Mouse (Mus musculus): ENCODE data around the gene Pik3cg. TPM values are rescaled to one million over a fixed set of nuclear protein-coding genes. Genes with fewer than 3 reads are reported as not detected.

Gene Pik3cg
- polyA plus RNA-seq, 1 experiment from 2014 or later: 1.6 TPM

DNA sequence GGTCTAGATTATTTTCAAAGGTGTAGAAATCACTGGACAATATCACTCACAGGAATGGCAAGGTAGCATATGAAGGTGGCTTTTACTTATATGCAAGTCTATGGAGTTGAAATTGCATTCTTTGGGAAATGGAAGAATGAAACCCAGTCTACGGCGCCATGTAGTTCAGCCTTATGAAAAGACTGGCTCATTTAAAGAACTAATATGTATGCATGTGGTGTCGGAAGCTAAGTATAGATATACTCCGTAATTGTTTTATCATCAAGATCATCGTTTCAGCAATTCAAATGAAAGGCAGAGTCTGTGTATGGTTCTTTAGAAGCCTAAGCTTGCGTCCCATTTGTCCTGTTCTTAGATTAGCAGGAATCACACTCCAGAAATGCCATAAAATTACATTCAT lies 34.0 kb downstream of the Pik3cg start:
- Histone ChIP-seq H3K9me3 (no peaks in the 10 kb centered on the region), H3K4me1 (no peaks in the 10 kb centered on the region), H3K4me3 (no peak overlapping the region), H3K27me3 (replicated peaks) (no peaks in the 10 kb centered on the region), H3K36me3 (replicated peaks) (no peaks in the 10 kb centered on the region), H3K4me2 (no peak overlapping the region), H3K27ac (no peak overlapping the region), H3K9ac (no peak overlapping the region)
- ATAC-seq (replicated peaks): no peak
- WGBS: 91% methylated on average over 6 of the region's 6 CpGs

DNA sequence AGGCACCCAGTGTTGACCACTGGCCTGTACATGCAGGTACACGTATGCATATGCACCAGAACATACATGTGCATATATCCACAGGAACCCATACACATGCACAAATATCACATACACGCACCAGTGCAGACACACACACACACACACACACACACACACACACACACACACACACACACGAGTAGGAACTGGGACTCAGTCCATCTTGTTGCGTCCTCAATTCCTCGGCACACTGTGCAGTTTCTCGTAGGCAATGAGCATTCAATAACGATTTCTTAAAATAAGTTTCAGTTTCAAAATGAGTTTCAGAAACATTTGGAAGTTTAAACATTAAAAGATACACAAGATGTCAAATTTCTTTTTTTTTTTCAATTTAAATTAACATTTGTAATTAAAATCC lies 35.6 kb downstream of the Pik3cg start:
- Histone ChIP-seq H3K27me3 (replicated peaks) (no peaks in the 10 kb centered on the region), H3K4me2 (no peak overlapping the region), H3K27ac (no peak overlapping the region), H3K9me3 (no peaks in the 10 kb centered on the region), H3K36me3 (replicated peaks) (no peaks in the 10 kb centered on the region), H3K4me1 (no peaks in the 10 kb centered on the region), H3K9ac (no peak overlapping the region), H3K4me3 (no peak overlapping the region)
- WGBS: 91% methylated on average over 7 of the region's 7 CpGs
- ATAC-seq (replicated peaks): no peak

DNA sequence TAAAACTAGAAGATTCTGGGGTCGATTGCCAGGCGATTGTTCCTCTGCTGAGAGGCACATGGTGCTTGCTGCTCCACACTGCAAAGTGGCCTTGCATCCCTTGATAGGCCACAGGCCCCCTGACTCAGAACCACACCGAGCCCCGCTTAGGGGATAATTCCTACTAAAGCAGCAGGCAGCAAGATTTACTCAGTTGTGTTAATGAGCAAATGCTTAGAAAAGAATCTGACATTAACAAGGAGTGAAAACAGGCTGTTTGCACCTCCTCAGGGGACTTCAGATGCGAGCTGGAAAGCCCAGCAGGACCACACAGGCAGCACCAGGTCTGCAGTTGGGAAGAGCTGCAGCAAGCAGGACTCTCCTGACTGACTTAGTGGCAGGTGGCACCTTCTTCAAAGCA lies 39.3 kb downstream of the Pik3cg start:
- WGBS: 12% methylated on average over 5 of the region's 5 CpGs
- Histone ChIP-seq H3K9me3 (no peaks in the 10 kb centered on the region), H3K27me3 (replicated peaks) (no peaks in the 10 kb centered on the region), H3K4me3 (no peak overlapping the region), H3K9ac (no peak overlapping the region), H3K4me1 (no peaks in the 10 kb centered on the region), H3K4me2 (no peak overlapping the region), H3K36me3 (replicated peaks) (no peaks in the 10 kb centered on the region), H3K27ac (no peak overlapping the region)
- no peak for ATAC-seq (replicated peaks)

DNA sequence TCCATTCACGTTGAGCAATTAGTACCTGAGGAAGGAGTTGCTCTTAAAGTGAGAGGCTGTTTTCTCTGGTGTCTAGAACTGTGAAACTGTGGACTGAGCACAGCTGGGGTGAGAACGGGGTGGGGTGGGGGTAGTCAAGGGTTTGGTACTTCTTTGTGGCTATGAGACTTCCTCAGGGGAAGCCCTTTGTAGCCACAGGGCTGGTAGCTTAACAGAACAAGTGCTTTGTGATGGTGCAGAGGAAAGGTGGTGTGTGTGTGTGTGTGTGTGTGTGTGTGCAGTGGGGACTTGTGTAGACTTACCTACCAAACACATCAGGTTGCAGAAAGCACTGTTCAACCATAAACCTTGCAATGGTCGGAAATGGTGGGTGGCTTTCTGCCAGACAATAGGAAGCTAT lies 39.7 kb downstream of the Pik3cg start:
- no peak overlapping the region for H3K27ac ChIP-seq
- no peaks in the 10 kb centered on the region for H3K4me1 ChIP-seq
- H3K9ac ChIP-seq: no peak overlapping the region
- ATAC-seq (replicated peaks): no peak
- no peaks in the 10 kb centered on the region for H3K9me3 ChIP-seq
- H3K4me2 ChIP-seq: no peak overlapping the region
- no peaks in the 10 kb centered on the region for H3K36me3 ChIP-seq (replicated peaks)
- WGBS: 25% methylated on average over 3 of the region's 3 CpGs
- no peak overlapping the region for H3K4me3 ChIP-seq
- no peaks in the 10 kb centered on the region for H3K27me3 ChIP-seq (replicated peaks)

DNA sequence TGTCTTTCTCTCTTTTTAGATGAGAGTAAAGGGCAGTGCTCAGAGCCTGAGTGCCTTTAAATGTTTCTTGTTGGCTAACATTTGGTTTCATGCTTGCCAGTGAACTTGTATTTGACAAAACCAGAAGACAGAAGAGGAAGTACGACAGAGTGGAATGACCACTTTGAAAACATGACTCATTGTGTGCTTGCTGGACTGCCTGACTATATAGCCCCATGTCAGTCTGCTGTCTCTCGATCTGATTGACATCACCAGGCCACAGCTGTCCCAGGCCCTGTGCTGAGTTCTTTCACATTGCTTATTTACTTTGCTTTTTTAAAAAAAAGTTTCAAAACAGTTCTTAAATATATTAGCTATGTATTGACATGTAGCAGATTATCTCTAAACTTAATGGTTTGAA lies 44.8 kb downstream of the Pik3cg start:
- no peak overlapping the region for H3K4me2 ChIP-seq
- no peak for ATAC-seq (replicated peaks)
- H3K27ac ChIP-seq: no peak overlapping the region
- no peaks in the 10 kb centered on the region for H3K9me3 ChIP-seq
- 82% methylated on average over 2 of the region's 2 CpGs for WGBS
- H3K9ac ChIP-seq: no peak overlapping the region
- H3K4me1 ChIP-seq: peaks cover 3% of the 10 kb centered on the region; the same call in 1 of the 2 replicates
- H3K27me3 ChIP-seq (replicated peaks): no peaks in the 10 kb centered on the region
- no peaks in the 10 kb centered on the region for H3K36me3 ChIP-seq (replicated peaks)
- no peak overlapping the region for H3K4me3 ChIP-seq

DNA sequence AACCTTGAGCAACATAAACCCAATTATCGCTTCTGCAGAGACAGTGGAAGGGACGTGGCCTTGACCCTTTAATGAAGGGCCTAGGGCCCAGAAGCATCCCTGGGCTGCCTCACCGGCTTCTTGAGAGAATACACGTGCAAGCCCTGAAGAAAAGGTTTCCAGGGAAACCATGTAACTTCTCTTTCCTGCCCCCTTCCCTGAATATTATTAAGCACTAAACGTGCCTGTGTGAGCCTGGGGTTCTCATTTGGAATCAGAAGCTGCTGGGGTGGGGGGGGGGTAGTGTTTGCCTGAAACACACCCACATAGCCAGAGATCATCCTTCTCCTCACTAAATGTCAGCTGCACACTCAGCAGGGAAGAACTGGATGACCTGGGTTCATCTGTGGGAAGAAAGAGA lies 49.7 kb downstream of the Pik3cg start:
- Histone ChIP-seq H3K4me2 (no peak overlapping the region), H3K4me1 (peaks cover 6% of the 10 kb centered on the region; the same call in 1 of the 2 replicates), H3K36me3 (replicated peaks) (no peaks in the 10 kb centered on the region), H3K4me3 (no peak overlapping the region), H3K27me3 (replicated peaks) (no peaks in the 10 kb centered on the region), H3K9me3 (no peaks in the 10 kb centered on the region), H3K9ac (no peak overlapping the region), H3K27ac (peak overlapping the region; percentile 61)
- peak; percentile 91 for ATAC-seq (replicated peaks)
- WGBS: 14% methylated on average over 5 of the region's 5 CpGs

DNA sequence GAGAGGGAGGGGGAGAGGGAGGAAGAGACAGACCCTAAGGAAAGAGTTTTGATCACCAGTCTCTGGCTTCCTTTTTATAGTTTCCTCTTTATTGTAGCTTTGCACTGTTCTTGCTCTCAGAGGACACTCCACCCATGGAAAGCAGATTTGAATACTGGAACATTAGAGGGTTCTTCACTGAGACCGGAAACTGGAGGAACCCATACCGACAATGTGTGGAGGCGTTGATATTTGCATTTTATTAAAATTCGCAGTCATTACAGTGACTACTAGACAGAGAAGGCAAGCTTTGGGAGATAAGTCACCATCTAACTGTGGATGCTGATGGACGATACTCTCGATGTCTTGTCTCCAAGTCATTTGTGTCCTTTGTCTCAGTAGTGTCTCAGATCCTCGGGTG lies 61.9 kb downstream of the Pik3cg start:
- 90% methylated on average over 7 of the region's 7 CpGs for WGBS

DNA sequence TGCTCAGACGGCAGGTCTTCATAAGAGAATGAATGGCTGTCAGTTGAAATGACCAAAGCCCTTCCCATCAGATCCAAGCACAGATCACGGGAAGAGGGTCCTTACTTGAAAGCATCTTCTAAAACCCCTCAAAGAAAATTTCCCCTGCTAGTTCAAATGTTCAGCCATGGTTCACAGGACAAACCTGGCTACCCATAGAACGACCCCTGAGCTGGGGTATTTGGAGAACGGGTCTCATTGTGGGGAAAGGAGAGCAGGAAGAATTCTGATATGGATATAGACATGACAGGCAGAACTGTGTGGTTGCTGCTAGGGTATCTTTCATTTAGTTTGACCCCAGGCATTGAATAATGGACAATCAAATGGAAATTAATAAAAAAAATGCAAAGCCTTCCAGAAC lies 62.8 kb downstream of the Pik3cg start:
- WGBS: 80% methylated on average over 4 of the region's 4 CpGs
- H3K9me3 ChIP-seq: no peaks in the 10 kb centered on the region
- H3K4me3 ChIP-seq: no peak overlapping the region
- H3K36me3 ChIP-seq (replicated peaks): no peaks in the 10 kb centered on the region
- H3K9ac ChIP-seq: no peak overlapping the region
- no peak overlapping the region for H3K4me2 ChIP-seq
- H3K27me3 ChIP-seq (replicated peaks): no peaks in the 10 kb centered on the region
- no peak for ATAC-seq (replicated peaks)
- H3K27ac ChIP-seq: no peak overlapping the region
- no peaks in the 10 kb centered on the region for H3K4me1 ChIP-seq

More for the DNA sequence above, 61.9 kb downstream of the Pik3cg start:
- Histone ChIP-seq H3K27ac (no peak overlapping the region), H3K27me3 (replicated peaks) (no peaks in the 10 kb centered on the region), H3K9me3 (no peaks in the 10 kb centered on the region), H3K36me3 (replicated peaks) (no peaks in the 10 kb centered on the region), H3K4me1 (no peaks in the 10 kb centered on the region), H3K4me3 (no peak overlapping the region), H3K4me2 (no peak overlapping the region), H3K9ac (no peak overlapping the region)
- no peak for ATAC-seq (replicated peaks)

DNA sequence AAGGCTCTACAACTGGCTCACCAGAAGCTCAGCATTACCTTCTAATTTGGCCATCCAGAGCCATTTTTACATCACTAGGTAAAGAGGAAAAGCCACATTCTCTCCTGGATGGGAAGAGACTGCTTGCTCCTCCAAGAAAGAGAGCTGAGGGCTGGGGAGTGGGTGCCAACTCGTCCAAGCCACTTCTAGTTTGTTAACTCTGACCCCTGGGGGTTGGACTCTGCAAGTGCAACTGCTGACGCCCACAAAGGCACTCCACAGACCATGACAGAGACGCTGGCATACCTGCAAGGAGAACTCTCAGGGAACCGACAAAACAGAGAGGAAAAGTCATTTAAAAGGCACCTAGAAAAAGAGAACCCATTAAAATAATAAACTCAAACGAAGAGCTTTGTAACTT lies 63.9 kb downstream of the Pik3cg start:
- Histone ChIP-seq H3K27ac (no peak overlapping the region), H3K9ac (no peak overlapping the region), H3K36me3 (replicated peaks) (no peaks in the 10 kb centered on the region), H3K4me2 (no peak overlapping the region), H3K27me3 (replicated peaks) (no peaks in the 10 kb centered on the region), H3K4me1 (no peaks in the 10 kb centered on the region), H3K9me3 (no peaks in the 10 kb centered on the region), H3K4me3 (no peak overlapping the region)
- WGBS: 0% methylated on average over 5 of the region's 5 CpGs
- peak; percentile 83 for ATAC-seq (replicated peaks)

DNA sequence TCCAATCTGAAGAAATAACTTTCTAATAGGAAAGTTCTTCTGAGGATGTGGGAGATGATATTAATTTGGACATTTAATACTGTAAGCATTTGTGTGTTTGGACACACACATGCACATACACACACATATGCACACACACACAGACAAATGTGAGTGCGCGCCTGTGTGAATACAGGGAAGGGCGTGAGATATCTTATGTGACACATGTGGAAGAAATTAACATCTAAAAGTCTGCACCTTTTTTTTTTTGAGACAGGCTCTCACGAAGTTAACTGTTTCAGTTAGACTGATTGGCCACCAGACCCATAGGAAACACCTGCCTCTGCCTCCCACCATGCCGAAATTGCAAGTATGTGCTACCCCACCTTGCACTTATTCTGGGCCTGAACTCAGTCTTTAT lies 64.7 kb downstream of the Pik3cg start:
- Histone ChIP-seq H3K27me3 (replicated peaks) (no peaks in the 10 kb centered on the region), H3K4me2 (no peak overlapping the region), H3K9ac (no peak overlapping the region), H3K36me3 (replicated peaks) (no peaks in the 10 kb centered on the region), H3K4me1 (no peaks in the 10 kb centered on the region), H3K9me3 (no peaks in the 10 kb centered on the region), H3K4me3 (no peak overlapping the region), H3K27ac (no peak overlapping the region)
- ATAC-seq (replicated peaks): no peak
- WGBS: 81% methylated on average over 5 of the region's 5 CpGs

DNA sequence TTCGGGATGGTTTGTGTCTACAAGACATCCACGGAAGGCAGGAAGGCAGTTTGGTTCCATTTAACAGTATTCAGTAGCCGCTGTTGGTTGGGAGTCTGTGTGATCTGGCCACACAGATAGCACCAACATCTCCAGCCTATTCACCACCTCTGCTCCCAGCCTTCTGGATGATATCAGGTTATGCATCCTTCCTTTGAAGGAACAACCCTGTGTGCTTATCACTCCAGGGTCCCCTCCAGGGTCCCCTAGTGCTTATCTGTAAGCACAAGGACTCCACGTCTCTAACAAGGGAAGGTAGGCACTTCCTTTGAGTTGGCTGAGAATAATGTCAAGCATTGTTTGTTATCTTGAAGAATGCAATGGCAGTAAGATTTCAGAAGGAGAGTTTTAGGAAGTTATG lies 65.3 kb downstream of the Pik3cg start:
- Histone ChIP-seq H3K9ac (no peak overlapping the region), H3K4me2 (no peak overlapping the region), H3K27me3 (replicated peaks) (no peaks in the 10 kb centered on the region), H3K36me3 (replicated peaks) (no peaks in the 10 kb centered on the region), H3K4me1 (no peaks in the 10 kb centered on the region), H3K9me3 (no peaks in the 10 kb centered on the region), H3K27ac (no peak overlapping the region), H3K4me3 (no peak overlapping the region)
- ATAC-seq (replicated peaks): no peak
- 64% methylated on average over 4 of the region's 4 CpGs for WGBS

DNA sequence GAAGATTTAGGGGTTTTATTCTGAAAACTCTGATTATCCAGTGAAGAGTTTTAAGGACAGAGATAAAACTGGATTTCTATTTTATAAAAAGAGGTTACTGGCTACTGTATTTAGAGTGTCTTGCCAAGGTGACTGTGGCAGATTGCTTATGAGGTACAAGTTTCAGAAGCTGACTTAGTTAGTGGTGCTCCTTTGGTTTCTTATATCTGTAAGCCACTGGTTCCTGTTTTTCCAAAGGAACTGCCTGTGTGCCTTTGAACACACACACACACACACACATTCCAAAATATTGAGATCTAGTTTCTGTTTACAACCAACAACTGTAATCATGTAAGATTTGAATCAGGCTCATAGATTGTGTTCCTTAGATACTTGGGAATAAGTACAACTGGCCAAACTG lies 66.7 kb downstream of the Pik3cg start:
- H3K27me3 ChIP-seq (replicated peaks): no peaks in the 10 kb centered on the region
- ATAC-seq (replicated peaks): no peak
- no peak overlapping the region for H3K4me3 ChIP-seq
- H3K9ac ChIP-seq: no peak overlapping the region
- H3K4me1 ChIP-seq: no peaks in the 10 kb centered on the region
- no peak overlapping the region for H3K4me2 ChIP-seq
- no peaks in the 10 kb centered on the region for H3K9me3 ChIP-seq
- H3K27ac ChIP-seq: no peak overlapping the region
- H3K36me3 ChIP-seq (replicated peaks): no peaks in the 10 kb centered on the region

DNA sequence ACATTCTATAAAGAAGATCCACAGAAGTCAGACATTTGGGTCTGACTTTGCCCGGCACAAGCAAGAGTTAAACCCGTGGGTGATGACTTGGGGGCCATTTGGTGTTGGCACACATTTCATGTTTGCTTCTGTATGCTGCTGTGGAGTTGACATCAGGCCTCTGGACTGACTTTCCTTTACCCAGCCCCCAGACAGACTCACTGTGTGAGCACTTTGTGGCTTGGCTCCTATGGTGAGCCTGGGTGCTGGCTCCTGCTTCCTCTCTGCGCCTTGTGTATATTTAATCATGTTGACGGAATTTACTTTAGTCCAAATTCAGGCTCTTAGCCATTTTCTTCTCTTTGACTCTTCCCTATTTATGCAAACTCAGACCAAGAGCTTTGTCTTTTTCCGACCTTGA lies 69.6 kb downstream of the Pik3cg start:
- Histone ChIP-seq H3K9me3 (no peaks in the 10 kb centered on the region), H3K4me1 (no peaks in the 10 kb centered on the region), H3K36me3 (replicated peaks) (no peaks in the 10 kb centered on the region), H3K4me3 (no peak overlapping the region), H3K9ac (no peak overlapping the region), H3K27ac (no peak overlapping the region), H3K27me3 (replicated peaks) (no peaks in the 10 kb centered on the region), H3K4me2 (no peak overlapping the region)
- ATAC-seq (replicated peaks): no peak
- WGBS: 83% methylated on average over 5 of the region's 5 CpGs

DNA sequence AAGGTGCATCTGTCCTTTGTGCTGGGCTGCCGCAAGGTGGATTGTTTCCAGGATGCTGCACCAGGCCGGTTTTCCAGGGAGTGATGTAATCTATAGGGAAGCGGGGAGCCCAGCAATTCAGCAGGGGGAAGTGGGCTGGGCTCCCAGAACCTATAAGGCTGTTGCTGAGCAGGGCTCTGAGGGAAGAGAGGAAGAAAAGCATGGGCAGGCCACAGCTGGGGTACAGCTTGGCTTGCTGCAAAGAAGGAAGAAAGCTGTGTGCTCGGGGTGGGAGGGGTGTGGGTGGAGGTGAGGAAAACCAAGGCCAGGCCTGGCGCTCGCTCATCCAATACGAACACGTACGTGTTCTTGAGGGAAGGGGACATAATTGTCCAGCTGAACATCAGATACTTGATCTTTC lies 70.1 kb downstream of the Pik3cg start:
- WGBS: 69% methylated on average over 9 of the region's 9 CpGs
- ATAC-seq (replicated peaks): no peak; the same call in 1 of the 2 replicates

More for the DNA sequence above, 70.1 kb downstream of the Pik3cg start:
- H3K4me1 ChIP-seq: peaks cover 4% of the 10 kb centered on the region
- no peaks in the 10 kb centered on the region for H3K36me3 ChIP-seq (replicated peaks)
- no peak overlapping the region for H3K4me3 ChIP-seq
- no peak overlapping the region for H3K4me2 ChIP-seq
- H3K9ac ChIP-seq: no peak overlapping the region
- no peaks in the 10 kb centered on the region for H3K9me3 ChIP-seq
- H3K27ac ChIP-seq: no peak overlapping the region
- no peaks in the 10 kb centered on the region for H3K27me3 ChIP-seq (replicated peaks)
